Mouse (Mus musculus) testis, postnatal 10 days (tissue): ENCODE data around the gene Ddx19b.
"Not testable (repeated sequence)": the region's sequence is repeated elsewhere in the genome, so short reads cannot be mapped to it uniquely, and the experiment has no call there.

Experiments used
- DNase-seq: peaks from one replicate; pipeline ENCODE4 v3.0.0; 2021; ENCODE audit warnings: low spot score

Ddx19b gene

DNA sequence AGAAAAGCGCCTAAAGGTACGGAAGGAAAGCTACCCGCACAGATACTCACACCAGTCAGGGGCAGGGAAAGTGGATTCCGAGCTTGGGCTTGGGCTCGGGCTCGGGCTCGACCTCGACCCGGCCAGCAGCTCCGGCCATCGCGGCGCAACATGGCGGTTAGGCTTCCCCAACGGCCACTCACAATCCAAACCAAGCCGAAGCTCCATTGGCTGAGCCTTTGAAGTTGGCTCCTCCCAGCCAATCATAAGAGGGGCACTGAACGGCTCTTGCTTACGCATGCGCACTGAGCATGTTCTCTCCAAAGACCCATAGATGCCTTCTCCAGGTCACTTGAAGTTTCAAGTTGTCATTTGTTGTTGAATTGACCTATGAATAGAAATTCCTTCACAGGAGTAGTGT, at the start of gene Ddx19b:
Gene Ddx19b, minus strand, starts transcription at position 180 of the 400 bp plus-strand sequence.
- no peak for DNase-seq

DNA sequence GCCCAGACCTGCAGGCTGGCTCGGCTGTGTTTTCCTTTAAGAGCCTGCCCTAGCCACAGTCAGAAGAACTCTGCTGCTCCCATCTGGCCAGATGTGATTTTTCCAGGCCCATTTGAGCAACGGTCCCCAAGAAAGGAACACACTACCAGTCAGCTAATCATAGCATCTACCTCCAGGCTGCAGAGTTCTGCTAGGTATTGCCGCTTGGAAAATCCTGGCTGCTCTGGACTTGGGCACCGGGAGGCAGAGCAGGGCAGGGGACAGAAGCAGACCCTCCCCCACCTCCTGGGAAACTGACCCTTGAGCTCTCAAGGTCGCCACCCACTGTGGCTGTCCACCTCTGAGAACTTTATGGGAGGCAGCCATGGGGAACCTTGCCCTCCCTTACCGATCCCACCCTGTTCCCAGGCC, 48.3 kb upstream of the Ddx19b start:
- peak; percentile 58 for DNase-seq

- DNase-seq, result no peak
Observed at GRCm38 (mm10) chr8:111079461-111079860, 47.9 kb upstream of the Ddx19b start.

DNA sequence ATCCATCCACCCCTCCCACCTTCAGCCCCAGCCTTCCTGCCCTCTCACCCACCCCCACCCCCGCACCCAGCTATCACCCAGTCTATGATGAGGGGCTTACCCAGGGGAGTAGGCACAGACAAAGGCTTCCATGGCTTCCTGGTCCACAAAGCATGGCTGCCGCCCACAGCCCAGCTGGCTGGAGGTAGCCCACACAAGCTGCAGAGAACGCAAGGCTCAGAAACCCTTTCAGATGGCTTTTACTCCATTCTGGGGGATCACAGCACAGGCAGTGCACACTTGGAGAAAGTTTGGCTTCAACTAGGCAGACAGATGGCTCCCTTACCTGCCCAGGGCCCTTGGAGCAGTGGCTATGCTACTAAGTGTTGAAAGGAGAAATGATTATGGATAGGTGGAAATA, 44.4 kb upstream of the Ddx19b start:
- no peak for DNase-seq

- not testable (repeated sequence) for DNase-seq
Observed at GRCm38 (mm10) chr8:111068660-111069059, 37.1 kb upstream of the Ddx19b start.

DNA sequence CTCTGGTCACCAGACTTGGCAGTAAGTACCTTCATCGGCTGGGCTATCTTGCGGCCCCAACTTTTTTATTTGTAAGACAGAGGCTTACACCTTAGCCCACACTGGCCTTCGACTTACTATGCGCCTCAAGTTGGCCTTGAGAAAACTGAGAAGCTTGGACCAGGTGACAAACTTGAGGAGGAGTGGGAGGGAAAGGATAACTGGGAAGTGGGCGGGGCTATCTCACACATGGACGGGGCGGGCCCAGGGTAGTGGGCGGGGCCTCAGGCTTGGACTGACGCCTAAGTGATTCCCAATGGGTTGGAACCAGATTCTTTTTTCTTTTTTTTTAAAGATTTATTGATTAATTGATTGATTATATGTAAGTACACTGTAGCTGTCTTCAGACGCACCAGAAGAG, 35.9 kb upstream of the Ddx19b start:
- peak; percentile 71 for DNase-seq

DNA sequence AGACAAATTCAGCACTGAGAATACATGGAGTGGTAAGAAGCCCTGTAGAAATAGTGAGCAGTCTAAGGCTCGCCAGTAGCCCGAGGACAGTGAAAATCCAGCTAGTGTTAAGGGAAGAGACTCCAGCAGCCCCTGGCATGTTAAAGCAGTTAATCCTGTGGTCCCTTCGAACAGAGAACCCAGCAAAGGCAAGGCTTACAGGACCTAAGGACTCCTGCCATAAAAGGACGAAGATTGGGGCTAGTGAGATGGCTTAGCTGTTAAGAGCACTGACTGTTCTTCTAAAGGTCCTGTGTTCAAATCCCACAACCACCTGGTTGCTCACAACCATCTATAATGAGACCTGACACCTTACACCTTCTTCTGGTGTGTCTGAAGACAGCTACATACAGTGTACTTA, 34.8 kb upstream of the Ddx19b start:
- no peak for DNase-seq

GRCm38 (mm10) chr8:111062893-111063292, 31.3 kb upstream of the Ddx19b start:
- DNase-seq, result no peak

DNA sequence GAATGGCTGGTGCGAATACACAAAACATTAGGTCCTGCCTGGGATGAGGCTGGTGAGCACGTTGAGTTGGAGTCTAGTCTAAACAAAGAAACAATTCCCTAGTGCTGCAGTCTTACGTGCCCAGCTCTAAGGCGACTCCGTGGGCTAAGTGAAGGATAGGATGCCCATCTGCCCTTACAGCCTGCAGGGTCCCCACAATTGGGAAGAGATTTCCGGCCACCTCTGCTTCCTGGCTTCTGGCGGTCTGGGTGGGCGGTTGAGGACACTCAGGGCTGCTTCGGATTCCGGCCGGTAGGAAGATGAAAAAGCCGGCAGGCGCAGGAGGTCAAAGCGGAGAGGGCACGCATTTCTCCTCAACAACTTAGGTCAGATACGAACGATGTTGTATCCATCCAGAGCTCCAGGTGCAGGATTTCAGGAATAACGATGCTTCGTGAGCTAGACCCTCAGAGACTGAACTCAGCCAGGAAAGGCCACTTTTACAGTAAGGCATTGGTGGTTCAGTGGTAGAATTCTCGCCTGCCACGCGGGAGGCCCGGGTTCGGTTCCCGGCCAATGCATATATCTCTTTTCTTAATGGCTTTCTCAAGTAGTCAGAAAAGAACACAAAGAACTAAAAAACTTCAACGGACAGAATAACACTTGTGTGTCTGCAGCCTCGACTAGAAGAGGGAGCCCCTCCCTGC, 30.7 kb upstream of the Ddx19b start:
- peak; percentile 91 for DNase-seq

DNA sequence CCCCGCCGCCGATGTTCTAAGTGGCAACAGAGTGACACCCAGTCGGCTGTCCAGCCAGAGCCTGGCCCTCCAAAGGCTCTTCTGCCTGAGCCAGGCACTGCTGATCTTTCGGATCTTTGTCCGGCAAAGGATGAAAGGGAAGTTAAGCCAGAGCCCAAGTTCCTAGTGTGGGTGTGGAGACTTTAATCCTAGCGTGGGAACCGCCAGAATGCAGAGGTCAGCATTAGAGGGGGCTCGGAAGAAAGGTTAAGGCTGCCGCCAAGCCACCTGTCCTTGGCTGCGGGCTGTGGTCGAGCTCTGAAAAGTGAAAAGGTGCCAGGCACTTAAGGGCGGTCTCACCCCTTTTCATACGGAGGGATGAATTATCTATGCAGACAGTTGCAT, 30.1 kb upstream of the Ddx19b start:
- DNase-seq, result no peak

DNA sequence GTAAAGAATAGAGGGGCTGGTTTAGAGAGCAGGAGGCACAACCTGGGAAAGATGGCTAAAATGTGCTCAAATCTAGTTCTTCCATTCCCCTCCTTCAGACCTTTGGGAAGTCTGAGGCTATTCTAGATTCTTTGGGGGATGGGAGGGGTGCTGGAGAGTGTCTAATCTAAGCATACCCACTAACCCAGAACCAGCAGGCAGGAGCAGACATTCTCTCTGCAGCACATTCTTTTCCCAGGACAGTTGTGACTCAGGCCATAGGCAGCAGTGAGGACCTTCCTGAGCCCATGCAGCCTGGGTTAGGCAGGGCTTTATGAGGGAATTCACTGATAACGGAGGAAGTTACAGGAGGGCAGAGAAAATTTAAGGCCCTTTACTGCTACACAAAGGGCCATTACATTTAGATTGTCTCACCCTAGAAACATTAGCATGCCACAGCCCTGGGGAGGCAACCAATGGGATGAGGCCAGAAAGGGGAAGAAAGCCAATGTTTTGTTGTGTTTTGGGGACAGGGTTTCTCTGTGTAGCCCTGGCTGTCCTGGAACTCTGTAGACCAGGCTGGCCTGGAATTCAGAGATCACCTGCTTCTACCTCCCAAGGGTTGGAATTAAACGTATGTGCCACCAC, 27.5 kb upstream of the Ddx19b start:
- no peak for DNase-seq

DNA sequence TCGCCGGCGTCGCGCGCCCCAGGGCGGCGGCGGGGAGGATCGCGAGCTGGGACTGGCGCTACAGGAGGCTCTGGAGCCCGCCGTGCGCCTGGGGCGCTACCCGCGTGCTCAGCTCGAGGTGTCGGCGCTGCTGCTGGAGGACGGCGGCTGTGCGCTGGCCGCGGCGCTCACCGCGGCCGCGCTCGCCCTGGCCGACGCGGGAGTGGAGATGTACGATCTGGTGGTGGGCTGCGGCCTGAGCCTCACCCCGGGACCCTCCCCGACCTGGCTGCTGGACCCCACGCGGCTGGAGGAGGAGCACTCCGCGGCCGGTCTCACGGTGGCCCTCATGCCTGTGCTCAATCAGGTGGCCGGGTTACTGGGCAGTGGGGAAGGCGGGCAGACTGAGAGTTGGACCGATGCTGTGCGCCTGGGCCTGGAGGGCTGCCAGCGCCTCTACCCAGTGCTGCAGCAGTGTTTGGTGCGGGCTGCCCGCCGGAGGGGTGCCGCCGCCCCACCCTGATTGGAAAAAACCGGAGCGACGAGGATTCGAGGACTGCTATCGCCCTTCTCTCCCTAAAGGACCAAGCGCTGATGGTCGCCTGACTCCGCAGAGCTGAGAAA, 25.2 kb upstream of the Ddx19b start:
- DNase-seq, result peak; percentile 68

DNA sequence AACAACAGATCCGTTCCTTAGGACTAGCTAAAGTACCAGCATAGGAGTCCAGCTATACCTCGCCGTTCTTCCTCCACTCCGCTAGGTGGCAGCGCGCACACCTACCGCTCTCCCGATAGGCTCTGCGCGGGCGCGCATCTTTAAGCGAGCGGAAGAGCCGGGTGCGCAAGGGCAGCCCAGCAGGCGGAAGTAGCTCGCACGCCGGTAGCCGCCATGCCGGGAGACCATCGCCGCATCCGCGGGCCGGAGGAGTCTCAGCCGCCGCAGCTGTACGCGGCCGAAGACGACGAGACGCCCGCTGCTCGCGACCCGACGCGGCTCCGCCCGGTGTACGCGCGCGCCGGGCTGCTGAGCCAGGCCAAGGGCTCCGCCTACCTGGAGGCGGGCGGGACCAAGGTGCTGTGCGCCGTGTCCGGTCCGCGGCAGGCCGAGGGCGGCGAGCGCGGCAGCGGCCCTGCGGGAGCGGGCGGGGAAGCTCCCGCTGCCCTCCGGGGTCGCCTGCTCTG, 24.7 kb upstream of the Ddx19b start, which contains the start of gene Exosc6:
Gene Exosc6, plus strand, starts transcription at position 182 of the 506 bp plus-strand sequence.
- peak; percentile 93 for DNase-seq

- DNase-seq, result no peak
Observed at GRCm38 (mm10) chr8:111055661-111056060, 24.1 kb upstream of the Ddx19b start.

DNA sequence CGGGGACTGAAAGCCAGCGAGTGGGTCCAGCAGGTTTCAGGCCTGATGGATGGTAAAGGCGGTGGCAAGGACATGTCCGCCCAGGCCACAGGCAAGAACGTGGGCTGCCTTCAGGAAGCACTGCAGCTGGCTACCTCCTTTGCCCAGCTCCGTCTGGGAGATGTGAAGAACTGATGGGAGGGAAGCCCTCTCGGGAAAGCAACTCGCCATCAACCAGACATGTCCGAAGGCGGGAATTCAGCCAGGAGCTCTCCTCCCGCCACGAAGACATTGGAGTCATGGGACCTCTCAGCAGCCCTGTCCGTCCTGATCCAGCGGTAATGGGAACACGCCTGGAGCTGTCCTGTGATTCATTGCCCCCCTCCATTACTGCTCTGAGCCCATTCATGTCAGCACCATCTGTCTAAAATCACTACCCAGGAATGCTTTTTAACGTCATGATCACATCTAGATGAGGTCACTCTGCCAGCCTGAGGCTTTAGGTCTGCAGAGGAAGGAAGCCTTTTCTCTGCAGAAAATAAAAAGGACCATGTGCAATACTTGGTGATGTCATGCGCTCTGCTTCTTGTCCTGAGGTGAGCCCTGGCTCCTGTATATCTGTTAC, 23.6 kb upstream of the Ddx19b start:
- no peak for DNase-seq

- no peak for DNase-seq
Observed at GRCm38 (mm10) chr8:111053827-111054518, 22.4 kb upstream of the Ddx19b start.

DNA sequence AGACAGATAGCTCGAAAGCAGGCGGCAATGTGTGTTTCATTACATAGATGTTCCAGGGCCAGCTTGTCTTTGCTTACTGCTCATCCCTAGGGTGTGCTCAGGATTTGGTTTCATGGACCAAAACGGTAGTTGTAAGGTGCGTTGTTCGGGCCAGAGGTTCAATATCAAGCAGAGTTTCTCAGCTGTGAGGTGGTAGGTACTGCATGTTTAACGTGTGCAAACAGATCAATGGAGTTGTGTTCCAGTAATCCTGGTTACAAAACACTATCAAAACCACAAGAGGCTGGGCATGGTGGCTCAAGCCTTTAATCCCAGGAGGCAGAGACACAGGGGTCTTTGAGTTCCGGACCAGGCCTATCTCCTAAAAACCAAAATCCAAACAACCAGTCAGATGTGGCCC, 17.6 kb upstream of the Ddx19b start:
- no peak for DNase-seq

- DNase-seq, result no peak
Observed at GRCm38 (mm10) chr8:111048694-111049093, 17.1 kb upstream of the Ddx19b start.

DNA sequence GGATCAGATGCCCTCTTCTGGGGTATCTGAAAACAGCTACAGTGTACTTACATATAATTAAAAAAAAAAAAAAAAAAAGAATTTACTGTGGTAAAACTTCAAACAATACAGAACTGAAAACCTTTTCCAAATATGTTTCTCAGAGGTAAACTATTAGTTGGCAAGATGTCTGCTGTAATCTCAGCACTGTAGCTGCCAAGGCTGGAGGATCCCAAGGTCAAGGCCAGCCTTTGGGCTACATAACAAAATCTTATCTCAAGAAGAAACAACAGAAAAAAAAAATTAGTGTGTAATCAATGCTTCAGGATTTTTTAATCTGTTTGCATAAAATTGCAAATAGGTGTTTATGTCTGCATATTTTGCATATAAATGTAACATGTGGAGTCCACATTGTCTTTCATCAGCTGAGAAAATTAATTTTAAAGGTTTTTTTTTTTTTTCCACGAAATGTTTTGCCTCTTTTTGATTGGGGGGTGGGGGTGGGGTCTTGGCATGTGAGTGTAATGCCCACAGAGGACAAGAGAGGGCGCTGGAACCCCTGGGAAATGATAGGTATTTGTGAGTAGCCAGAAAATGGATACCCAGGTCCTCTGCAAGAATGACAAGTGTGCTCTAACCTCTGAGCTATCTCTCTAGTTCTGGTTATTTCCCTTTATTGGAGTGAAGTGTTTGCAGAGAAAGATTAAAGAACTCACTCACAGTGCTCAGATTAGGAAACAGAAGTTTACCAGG, 12.6 kb upstream of the Ddx19b start:
- DNase-seq, result no peak

- no peak for DNase-seq
Observed at GRCm38 (mm10) chr8:111042546-111042945, 11.0 kb upstream of the Ddx19b start.

- no peak for DNase-seq
Observed at GRCm38 (mm10) chr8:111036591-111036990, 5.0 kb upstream of the Ddx19b start.
